Mouse (Mus musculus) gastrocnemius, postnatal 4 days (tissue): Measurements from ENCODE around the gene Kcnip1. TPM values are rescaled to one million over a fixed set of nuclear protein-coding genes. Genes with fewer than 3 reads are reported as not detected.

Experiments used
- DNase-seq, 2 experiments: peaks; one replicate each; pipeline ENCODE4 v3.0.0; 2021 to 2022; ENCODE audit warnings: low spot score in 2 of 2, mixed read lengths in 2 of 2
- total RNA-seq, 2 experiments: library from RNA; stranded (reverse); gene quantifications; 2 replicates each; pipeline ENCODE4 v1.2.3; 2021

Gene Kcnip1
- total RNA-seq, 2 experiments from 2014 or later: 0.21 to 0.47 TPM

DNA sequence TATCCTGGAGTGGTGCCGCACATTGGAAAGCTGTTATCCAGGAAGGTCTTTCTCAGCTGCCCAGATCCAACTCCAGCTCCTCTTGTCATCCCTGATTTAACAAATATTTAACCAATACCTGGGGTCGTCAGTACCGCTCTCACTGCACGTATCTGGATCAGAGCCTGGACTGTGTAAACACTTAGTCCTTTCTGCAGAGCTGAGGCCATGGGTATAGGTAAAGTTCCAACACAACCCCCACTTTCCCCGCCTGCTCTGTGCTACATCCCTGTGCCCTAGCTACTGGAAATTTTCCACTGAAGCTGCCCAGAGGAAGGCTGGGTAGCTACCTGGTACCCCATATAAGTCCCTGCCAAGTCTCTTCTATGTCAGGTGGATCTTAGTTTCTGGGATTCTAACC, 3.0 kb downstream of the Kcnip1 start:
- DNase-seq: no peak

DNA sequence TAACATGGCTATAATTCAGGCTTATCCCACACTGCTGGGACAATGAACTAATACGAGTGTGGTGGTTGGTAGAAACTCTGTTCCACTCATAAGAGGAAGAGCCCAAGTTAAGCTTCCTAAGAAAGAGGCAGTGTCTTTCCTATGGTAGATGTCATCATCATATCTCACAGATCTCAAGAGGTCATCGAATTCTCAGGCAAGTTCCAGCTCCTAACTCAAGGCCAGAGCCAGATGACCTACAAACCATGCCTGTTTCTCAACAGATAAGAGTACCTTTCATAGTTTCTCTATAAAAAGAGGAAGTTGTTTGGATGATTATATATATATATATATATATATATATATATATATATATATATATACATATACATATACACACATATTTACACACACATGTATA, 6.4 kb downstream of the Kcnip1 start:
- no peak for DNase-seq

DNA sequence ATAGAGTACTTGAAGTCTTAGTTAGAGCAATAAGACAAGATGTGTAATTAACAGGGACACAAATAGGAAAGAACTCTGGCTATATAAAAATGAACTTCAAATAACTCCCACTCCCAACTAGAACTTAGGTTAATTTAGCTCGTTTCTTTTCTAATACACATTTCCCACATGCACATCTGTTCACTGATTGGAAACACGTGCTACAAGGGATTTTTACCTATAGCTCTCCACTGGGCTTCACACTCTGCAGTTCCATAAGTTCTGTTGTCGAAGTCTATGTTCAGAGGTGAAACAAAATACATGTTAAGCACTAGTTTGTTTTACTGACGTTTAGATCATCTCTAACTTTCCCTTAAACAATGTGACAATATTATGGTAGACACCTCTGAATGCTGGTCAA, 12.8 kb downstream of the Kcnip1 start:
- no peak for DNase-seq

DNA sequence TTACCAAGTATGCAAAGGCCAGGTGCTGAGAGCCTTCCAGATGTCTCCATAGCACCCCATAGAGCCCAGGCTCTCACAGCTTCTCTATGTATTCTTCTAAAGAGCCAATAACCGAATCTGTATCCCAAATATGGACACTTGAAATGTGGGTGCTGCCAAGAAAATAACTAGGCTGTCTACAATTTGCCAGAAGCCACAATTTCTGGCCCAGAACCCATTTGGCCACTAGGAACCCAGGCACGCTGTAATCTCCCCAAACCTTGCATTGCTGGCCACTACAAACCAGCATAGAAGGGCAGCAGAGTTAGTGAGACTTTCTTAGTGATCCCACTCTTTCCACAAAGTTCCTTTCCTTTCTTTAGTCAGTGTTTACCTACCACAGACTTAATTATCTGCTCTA, 17.8 kb downstream of the Kcnip1 start:
- DNase-seq: no peak

DNA sequence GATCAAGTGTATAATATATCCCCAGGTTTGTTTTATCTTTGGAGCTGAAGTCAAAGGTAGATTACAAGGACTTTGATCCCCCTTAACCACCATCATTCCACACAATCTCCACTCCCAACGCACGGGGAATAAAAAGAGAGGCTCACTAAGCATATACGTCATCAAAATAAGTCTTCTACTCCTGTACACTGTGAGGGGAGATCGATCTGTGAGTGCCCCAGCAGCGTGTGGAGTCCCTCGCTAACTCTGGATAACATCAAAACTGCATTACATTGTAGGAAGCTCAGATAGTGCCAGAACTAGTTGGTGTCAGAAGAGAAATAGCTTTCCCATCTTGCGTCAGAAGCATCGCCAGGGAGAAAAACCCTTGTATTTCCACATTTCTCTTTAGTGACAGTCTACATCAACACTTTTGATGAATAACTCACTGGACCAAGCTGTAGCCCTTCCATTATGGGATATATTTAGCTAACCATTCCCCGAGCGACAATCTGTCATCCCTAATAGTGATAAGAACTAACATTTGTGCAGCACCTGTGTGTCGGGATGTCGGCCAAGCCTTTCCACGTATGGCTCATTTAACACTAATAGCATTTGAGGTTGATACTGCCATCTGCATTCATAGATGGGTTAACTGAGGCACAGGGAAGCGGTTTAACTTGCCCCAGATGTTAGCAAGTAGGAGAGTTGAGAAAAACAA, 18.5 kb downstream of the Kcnip1 start:
- DNase-seq: no peak

DNA sequence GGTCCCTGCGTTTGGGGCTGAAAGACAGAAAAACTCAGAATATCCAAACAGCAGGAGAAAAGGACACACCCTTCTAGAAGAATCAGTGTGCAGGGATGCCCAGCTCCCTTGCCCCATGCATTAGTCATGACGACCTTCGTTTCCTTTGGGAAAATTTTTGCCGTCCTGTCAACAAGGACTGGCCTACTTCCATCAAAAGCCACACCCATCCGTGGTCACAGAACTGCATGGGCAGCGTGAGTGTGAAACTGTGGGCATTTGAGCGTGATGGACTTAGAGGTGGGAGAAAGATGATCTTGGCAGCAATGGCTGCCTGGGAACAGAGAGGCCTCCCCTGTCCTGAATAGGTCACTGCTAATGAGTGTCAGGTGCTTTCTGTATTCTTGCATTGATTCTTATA, 20.8 kb downstream of the Kcnip1 start:
- DNase-seq: no peak

DNA sequence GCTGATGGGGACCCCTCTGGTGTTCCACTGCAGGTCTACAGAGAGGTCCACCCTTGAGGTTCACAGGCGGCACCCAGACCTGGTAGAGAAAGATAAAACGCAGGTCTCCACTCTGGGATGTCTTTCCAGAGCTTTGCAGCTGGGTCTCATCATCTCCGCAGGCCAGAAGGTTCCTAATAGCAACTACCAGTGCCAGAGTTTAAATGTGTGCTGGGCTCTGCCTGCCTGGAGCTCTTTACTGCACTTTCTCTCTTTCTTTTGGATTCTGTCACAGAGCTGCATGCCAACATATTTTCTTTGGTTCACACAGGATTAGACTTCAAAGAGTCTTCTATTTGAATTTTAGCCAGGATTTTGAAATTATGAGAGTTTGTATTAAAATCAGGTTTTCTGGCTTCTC, 23.8 kb downstream of the Kcnip1 start:
- no peak for DNase-seq

DNA sequence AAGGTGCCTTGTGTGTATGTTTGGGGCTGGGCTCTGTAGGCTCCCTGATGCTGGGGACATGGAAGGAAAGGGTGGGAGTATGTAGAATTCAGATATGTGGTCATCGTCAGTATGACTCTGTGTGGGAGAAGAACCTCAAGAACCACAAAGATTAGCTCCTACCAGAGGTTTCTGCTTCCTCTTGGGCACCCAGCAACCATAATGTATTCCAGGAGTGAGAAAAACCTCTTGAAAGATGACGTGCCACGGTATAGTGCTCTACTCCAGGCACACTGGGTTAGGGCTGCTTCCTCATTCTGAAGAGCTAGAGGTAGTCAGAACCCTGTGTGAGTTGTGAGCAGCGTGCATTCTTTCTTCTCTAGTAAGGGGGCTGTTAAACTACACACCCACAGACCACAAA, 25.2 kb downstream of the Kcnip1 start:
- DNase-seq: no peak

DNA sequence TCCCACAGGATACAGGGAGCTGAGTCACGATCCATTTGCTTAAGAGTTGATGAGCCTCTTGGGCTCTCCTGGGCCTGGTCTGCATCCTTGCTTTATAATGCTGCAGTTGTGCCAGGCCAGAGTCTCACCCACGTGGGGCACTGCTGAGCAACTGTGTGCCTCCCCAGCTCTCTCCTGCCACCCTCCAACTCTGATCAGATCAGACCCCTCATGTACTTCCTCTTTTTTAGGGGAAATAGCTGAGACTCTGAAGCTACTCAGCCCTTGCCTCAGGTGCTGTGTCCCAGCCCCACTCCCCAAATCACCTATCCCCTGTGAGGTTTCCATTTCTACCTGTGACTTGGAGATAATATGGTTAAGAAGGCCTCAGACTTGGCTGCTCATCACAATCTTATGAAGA, 27.6 kb downstream of the Kcnip1 start:
- DNase-seq: no peak

DNA sequence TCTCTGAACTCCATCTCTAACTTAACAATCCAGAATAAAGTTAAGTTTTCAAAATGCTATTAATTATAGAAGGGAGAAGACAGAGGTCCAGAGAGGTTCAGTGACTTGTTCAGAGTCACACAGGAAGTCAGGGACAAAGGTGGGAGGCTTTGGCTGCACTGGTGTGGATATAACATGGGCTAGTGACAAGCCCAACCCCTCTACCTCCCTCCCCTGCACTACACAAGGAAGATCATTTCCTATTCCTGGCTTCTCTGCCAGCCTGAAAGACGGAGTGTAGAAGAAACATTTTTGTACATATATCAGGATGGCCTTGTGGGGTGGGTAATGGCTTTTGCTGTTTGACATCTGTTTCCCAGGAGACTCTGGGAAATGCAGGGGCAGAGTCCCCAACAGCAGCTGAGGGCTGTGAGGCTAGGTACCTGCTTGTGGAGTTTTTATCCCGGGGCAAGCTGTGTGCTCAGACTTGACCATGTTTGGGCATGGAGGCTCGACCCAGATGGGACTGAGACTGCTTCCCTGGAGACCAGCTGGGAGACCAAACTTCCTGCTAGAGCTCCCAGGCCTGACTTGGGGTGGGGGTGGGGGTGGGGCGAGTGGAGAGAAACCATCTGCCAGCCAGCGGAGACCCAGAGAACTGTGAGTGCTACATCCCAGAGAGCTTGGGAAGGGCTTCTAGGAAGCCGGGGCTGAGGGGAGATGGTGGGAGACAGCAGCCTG, 30.1 kb downstream of the Kcnip1 start, which contains the start of gene Kcnmb1:
Kcnmb1 (plus strand) TSS at position 326 of the 720 bp plus-strand sequence.
- DNase-seq: no peak

DNA sequence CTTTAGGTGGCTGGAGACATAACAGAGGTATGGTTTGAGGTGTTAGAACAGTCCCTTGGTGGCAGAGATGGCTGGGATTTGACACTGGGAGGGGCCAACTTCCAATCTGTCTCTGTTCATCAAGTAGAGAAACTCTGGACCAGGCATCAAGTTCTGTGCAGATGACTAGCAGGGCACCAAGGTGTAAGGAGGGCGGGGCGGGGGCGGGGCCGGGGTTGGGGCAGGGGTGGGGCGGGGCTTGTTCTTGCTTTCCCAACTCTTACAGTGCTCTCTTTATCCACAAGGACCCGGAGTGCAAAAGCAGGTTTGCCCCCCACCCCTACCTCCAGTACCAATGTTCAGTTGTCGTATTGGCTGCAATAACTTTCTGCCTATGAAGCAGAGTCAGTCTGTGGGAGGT, 30.8 kb downstream of the Kcnip1 start:
- DNase-seq: no peak

DNA sequence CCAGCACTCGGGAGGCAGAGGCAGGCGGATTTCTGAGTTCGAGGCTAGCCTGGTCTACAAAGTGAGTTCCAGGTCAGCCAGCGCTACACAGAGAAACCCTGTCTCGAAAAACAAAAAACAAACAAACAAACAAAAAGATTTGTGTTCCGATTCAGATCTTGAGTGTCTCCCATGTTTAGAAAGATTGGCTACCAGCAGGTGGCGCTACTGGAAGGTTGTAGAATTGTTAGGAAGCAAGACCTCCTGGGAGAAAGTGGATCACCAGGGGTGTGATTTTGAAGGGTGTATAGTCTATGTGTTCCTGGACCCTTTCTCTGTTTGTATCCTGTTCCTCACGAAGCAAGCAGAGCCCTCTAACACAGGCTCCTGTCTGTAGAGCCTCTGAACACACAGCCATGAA, 34.2 kb downstream of the Kcnip1 start:
- DNase-seq: peak; percentile 21 to 47

DNA sequence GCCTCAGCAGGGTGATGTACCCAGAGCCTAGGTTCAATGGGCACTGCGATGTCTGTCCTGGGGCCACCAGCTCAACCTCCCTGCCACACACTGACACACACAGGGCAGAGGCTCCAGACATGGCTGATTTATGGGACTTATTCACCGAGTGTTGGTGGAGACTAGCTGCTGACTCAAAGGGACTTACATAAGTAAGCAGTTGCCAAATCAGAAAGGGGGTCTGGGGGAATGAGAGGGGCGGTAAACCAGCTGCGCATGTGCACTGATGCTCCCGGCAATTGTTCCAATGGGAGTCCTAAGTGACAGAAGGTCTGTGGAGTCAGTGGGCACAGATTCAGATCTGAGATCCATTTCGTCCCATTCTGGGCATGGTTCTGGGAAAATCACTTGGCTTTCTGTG, 35.4 kb downstream of the Kcnip1 start:
- no peak for DNase-seq

DNA sequence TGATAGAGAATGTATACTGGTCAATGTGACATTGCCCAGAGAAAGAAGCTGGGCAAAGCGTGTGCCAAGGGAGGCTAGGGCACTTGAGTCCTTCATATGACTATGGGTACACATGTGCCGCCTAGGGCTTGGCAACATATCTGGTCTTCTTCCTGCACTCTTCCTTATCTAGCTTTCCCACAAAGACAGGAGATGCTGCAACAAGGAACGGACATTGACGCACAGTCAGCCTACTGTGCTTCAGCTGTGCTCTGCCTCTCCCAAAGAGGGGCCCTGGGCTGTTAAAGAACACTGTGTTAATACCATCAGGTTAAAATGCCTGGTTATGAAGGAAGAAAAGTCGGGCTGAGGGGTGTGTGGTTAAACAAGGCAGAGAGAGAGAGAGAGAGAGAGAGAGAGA, 36.3 kb downstream of the Kcnip1 start:
- DNase-seq: no peak

DNA sequence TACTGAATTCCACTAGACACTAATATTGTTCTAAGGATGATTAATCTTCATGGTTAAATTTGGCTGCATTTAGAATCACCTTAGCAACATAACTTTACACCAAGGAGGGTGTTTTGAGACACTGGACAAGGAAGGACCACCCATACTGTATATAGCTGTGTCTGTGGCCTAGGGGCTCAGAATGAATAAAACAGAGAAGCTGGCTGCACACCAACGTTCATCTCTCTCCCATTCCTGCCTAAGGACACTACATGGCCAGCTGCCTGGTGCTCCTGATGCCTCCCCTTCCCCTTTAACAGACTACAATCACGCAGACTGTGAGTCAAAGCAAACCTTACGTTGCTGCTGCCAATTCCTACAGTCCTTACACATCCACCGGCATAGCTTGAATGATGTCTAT, 37.0 kb downstream of the Kcnip1 start:
- DNase-seq: no peak

DNA sequence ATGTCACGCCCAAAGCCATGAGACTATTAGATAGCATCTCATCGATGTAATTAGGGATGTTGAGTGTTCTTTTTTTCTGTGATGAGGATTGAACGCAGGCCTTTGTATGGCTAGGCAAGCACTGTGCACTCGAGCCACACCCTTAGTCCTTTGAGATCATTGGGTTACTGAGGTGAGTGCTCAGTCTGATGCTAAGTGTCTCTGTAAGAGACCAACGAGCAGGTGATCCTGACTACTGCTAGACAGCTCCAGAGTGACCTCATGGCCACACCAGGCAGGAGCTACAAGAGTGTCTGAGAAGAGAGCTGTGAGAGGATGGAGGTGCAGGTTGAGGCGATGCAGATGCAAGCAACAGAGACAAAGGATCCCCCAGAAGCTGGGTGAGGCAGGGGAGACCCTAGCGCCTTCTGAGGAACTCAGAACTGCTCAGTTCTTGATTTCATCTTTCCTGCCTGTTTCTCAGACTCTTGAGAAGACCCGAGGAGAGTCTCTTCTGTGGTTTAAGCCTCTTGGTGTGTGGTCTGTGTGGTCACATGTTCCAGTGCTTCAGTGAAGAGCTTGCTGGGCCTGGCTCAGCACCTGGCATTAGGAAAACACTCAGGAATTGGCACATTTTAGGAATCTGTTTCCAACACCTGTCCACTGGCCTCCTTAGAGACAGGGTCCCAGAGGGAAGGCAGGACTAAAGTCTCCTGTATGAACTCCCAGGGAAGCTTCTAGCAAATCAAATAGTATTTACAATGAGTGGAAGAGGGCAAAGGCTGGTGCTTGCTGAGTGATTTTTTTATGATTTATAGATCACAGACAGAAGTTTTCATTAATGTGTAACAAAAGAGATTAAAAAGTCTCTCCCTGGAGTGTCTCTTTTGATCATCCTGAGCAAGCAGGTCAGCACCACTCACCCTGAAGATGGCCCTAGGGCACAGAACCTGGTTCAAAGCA, 41.0 kb downstream of the Kcnip1 start:
- DNase-seq: no peak

DNA sequence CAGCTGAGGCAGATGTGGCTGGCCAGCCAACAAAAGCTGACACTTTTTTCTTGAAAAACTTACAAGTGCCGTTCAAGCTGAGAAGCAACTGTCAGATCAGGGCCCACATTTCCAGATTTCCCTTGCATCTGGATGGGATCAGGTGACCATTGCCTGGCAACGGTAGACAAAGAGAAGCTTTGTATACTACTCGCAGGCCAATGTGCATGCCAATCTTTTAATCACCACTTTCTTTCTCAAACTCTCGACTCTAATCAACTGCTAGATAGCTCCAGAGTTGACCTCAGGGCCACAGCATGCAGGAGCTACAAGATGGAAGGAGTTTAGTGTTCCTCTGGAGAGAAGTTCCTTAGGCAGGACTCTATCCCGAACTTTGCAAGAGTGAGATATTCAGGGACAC, 41.8 kb downstream of the Kcnip1 start:
- no peak for DNase-seq

DNA sequence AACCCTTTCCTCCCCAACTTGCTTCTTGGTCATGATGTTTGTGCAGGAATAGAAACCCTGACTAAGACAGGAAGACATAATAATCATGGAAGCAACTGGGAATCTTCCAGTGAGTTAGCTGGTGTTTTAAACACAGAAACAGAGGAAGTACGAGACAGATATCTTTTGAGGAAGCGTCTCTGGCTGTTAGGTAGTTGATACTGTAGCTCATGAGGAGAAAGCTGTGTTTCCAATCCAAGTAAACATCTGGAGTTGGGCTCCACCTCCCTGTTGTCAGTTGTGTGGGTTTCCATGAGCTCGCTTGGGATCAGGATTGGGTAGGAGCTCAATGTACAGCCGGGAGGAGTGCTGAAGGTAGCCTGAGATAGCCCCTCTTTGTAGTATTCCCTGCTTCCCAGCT, 46.5 kb downstream of the Kcnip1 start:
- DNase-seq: no peak

DNA sequence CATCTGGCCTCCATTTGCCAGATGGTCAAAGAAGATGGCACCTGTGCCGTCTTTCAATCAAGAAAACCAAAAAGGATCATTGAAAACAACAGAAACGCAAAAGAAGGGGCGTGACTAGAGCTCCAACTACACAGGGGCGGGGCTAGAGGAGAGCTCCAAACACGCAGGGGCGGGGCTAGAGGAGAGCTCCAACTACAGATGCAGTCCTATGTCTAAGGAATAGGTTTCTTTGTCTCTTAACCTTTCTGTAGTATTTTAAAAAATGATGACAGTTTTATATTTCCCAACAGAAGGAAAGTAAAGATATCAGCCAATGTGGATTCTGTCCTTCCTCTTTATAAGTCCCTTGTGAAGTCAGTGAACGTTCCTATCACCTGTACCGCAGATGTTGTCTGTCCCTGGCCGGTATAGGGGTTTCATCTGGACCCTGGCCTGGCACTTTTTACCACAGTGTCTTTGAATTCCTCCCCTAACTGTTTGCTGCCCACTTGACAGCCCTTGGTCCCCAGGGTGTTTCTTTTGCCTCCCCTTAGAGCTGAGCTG, 48.1 kb downstream of the Kcnip1 start:
- DNase-seq: no peak

DNA sequence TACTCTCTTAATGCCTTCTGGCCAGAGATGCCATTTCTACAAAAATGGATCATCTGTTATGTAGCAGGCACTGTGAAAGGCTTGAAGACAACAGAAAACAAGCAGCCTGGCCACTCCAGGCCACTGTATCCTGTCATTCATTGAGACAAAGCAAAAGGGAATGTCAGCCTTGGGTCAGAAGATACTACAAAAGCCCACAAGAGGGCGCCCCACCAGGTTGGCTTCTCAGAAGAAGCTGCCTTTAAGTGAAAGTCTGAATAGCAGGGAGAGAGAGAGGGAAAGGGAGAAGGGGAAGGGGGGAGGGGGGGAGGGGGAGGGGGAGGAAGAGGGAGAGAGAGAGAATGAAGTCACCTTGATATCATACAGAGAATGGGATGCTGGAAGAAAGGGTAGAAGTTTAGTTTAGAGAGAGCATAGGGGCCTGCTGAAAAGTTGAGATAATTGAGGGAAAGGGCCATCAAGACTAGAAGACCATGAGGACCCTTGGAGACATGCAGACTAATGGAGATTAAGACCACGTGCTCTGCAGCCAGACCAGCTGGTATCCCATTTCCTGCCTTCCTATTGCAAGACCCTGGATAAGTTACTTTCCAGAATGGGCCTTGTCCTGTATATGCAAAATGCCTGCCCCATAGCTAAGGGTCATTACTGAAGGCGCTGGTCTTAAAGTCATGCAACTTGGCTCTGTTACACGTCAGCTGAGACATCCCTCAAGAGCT, 48.7 kb downstream of the Kcnip1 start:
- no peak for DNase-seq

DNA sequence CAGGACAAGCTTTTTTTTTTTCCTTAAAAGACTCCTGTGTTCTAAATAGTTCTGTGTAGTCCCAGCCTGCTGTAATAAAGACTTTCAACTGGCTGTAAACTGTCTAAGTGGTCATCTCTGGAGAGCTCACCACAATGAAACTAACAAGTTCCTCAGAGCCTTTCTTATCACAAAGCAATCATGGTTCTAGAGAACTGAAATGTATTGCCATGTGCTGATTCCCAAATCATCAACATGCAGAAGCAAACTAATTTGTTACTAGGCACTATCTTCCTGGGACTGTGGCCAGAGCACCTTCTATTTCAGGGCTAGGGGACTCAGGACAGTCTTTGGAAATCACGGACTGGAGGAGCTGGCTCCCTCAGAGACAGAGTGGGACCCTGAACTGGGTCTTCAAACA, 49.4 kb downstream of the Kcnip1 start:
- no peak for DNase-seq
